Mouse (Mus musculus) WW6 (cell line): Measurements from ENCODE around the gene Pif1.
A peak's percentile ranks its signal among the peaks of the same experiment; 100 is the strongest.

ENCODE experiments used
- DNase-seq: peaks from one replicate; pipeline ENCODE4 v3.0.0-alpha.2; 2013; ENCODE audit warnings: low read depth, low spot score

The Pif1 gene

DNA sequence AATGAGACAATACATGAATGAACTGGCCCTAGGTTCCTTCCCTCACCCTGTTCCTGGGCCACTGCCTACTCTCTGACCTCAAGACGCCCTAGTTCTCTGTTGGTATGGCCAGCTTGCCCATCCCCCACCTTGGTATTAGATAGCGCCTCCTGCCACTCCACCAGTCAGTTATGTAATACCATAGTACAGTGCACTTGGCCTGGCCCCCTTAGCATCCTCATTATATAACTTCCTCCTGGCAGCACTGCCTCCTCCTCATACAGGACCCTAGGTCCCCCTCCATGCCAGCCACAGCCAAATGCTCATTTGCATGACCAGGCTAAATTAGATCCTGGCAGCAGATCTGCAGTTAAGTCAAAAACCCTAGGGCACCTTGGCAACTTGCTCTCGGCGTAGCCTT lies 25.9 kb upstream of the Pif1 start:
- DNase-seq = no peak

DNA sequence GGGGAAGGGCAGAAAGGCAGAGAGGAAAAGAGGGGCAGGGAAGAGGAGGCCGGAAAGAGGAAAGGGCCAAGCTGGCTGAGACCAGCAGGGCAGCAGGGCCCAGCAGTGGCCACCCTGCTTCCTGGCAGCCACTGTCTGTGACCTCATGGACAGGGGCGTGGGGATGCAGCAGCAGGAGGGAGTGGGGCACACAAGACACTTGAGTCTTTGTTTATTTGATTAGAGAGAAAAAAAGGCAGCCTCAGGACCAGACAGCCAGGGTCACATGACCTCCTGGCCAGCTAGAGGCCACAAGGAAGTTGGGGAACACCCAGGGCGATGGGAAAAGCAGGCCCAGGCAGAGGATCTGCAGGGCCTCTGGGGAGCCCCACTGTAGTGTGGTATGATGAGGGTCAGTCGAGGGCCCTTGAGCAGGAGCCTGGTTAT lies 24.9 kb upstream of the Pif1 start:
- DNase-seq = no peak

DNA sequence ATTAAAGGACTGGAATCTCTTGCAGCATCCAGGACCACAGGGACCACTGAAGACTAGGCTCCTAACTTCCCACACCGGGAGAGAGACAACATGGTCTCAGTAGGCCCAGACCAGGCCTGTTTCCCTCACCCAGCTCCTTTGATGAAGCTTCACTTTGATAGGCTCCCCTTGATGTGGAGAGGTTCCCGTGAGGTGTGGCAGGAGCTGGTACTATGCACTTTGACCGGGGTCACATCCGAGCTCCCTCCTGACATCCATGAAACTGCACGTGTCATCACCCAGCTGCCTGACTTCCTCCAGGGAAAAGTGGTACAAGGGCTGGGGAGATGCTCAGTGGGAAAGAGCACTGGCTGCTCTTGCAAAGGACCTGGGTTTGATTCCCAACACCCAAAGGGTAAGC lies 23.9 kb upstream of the Pif1 start:
- no peak for DNase-seq

DNA sequence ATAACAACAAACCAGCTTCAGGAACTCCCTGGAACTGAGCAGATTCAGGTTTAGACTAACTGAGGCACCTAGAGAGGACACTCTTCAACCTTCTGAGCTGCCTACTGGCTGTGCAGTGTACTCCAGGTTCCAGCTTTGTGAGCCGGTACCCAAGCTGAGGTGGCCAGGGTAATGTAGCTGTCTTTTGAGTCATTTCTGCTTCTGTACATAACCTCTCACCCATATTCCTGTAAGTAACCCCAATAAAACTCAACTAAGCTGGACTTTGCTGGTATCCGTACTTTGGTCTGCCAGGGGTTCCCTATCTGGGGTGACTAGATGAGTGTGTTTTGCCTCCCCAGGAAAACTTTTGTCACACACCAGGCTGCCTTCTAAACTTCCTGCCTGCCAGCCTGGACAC lies 22.3 kb upstream of the Pif1 start:
- DNase-seq = no peak

DNA sequence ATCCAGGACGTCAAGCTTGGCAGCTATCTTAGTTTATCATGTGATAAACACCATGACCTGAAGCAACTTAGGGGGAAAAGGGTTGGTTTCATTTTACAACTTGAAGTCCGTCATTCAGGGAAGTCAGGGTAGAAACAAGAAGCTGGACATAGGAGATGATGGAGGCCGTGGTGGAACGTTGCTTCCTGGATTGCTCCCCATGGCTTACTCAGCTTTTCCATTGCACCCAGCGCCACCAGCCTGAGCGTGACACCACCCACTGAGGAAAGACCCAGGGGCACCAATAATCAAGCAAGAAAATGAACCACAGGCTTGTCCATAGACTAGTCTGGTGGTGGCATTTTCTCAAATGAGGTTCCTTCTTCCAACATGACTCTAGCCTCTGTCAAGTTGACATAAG lies 18.2 kb upstream of the Pif1 start:
- no peak for DNase-seq

DNA sequence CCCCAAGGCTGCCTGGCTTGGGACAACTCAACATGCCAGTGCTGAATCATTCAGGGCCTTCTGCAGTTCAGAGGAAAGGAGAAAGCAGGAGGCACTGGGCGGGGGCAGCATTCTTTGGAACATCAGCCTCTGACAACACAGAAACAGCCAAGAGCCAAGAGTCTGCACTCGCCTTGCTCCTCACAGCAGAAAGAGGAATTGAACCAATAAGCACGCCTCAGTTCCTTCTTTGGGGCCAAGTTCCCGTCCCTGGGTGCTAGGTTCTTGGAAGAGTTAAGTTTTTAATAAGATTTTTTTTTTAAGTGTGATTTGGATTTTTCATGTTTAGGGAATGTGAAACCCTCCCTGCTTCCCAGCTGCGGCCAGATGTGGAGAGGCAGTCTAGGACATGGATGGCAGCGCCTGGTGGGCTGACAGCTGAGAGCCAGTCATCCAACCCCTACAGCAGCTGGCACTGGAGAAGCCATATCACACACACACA lies 17.4 kb upstream of the Pif1 start:
- DNase-seq = no peak

DNA sequence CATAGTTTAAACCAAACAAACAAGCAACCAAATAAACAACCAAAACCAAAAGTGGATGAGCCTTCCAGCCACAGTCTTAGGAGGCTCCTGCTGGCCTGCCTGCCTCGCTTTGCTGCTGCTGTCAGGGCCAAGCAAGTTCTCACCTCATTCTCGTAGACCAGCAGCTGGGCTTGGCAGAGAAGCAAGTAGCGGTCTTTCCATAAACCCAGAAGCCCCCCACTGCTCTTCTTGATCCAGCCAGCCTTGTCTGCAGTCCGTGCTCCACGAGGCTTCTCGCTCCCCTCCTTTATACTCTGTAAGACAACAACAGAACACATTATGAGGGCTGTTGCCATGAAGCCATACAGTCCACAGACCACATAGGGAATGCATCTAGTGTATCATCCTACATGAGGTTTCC lies 14.1 kb upstream of the Pif1 start:
- DNase-seq = no peak

DNA sequence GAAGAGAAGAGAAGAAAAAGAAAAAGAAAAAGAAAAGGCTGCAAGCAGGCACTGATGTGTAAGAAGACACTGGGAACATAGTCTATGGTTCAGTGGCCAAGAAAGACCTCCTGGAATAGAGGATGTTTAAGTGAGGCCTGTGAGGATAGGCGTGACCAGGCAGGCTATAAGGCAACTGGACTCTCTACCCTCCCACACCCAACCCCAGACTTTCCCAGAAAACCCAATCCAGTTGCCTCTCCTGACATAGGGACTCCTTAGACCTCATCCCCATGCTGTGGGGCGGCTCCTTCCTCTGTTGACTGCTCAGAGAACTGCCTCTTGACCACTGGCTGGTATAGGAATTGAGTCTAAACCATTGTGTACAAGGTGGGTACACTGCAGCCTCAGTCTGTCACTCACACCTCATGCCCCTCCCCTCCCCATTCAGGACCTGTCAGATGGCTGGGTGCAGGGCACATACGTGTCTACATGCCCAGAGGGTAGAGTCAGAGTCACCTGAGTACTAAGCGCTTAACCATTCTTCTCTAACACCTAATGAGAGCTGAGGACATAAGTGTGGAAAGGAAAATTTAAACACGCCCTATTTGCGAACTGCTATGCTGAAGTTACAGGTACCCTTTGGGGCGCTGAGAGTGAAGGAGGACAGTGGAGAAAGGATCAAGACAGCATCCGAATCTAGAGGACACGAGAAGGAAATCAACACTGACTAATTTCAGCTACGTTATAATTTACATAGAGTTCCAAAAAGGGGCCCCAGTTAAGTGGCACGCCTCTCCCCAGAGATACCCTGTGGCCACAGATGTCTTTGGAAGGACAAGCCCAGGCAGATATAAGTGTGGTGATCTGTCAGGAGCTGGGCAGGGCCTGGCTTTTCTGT lies 12.2 kb upstream of the Pif1 start:
- DNase-seq = no peak

DNA sequence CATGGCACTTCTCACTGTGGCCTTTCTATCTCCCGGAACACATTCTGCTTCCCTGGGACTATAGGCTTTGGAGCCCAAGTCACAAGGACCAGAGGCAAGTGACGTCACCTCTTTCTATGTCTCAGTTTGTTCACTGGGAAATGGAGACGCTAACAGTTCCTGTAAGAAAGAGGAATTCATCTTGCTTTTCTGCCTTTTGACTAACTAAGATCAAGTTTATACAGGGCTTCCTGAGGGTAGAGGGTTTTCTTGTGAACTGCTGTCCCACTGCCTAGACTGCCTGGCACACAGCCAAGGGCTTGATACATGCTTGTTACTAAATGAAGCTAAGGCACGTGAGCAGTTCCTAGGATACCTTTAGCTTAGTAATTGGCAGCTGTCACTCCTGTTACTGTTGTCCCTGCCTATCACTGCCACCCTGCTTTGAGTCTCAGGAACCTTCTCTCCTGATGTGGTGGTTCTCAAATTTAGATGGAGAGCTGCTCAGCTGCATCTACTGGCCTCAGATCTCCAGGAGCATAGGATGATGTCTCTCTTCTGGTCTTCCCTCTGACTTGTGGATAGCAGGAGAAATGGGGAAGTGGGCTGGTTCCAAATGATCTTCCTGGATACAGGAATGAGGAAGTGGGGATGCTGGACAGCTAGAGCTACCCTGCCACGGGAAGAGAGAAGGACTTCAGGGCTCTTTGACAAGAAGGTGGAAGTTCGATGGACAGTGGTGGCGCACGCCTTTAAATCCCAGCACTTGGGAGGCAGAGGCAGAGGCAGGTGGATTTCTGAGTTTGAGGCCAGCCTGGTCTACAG lies 11.4 kb upstream of the Pif1 start:
- DNase-seq = no peak

DNA sequence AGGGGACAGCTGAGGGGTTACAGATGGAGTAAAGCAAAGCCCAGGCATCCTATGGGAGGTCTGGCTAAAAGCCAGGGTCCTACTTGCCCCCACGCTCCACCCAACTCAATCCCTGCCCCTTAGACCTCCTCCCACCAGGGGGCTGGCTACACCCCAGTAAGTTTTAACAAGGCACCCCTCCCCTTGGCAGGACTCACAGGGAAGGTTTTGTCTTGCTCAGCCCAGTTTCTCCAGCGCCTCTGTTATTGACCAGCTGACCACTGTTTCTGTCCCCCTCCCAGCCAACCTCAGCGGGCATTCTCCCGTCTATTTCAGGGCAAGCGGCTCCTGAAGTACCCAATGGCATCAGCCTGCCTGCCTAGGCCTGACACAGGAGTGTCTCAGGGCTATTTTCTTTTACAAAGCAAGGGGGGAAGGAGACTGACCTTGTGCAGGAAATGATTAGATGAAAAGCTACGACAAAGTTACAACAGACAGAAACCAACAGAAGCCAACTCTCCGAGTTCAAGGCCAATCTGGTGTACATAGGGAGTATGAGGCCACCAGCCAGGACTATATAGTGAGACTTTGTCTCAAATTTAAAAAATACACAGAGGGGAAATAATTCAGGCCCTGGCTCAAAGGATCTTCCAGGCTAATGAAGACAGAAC lies 10.0 kb upstream of the Pif1 start:
- no peak for DNase-seq

DNA sequence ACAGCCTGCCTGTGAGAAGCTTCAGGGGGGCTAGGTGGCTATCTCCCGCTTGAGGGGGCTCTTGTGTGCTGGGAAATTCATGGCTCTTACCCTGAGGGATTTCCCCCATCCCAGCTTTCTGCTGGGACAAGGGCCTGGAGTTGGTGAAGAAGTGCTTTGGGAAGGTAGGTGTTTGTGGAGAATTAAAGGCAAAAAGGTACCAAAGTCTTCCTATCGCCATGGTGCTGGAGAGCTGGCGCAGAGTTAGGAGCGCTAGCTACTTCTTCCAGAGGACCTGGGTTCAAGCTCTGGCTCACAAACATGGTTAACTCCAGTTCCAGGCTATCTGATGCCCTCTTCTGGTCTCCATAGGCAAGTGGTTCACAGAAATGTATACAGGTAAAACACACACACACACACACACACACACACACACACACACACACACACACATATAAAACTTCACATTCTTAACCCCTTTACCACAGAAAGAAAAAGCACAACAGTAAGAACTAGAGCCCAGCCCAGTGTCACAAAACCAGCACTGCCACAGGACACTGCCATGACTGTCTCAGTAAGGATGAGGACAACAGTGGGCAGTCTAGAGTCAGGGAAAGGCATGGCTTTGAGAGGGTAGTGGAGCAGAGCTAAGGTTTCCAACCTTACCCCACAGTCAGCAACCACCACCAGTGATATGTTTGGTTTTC lies 9.3 kb upstream of the Pif1 start:
- no peak for DNase-seq

DNA sequence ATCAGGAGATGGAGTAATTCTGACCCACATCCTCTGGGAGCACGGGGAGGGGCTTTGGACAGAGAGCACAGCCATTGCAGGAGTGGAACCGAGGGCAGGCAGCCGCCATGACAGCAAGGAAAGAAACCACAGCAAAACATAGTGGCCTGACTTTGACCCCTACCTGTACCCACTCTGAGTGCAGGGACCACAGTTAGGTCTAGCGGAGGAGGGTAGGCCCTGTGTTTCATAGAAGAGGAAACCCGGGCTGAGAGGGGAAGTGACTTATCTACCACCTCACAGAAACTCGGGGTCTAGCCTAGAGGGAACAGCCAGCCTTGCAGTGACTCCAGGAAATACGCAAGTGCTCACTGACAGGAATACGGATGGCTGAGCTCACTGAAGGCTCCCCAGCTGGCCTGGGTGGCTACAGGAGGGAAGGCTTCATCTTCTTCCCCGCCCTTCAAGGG lies 8.1 kb upstream of the Pif1 start:
- DNase-seq = no peak

DNA sequence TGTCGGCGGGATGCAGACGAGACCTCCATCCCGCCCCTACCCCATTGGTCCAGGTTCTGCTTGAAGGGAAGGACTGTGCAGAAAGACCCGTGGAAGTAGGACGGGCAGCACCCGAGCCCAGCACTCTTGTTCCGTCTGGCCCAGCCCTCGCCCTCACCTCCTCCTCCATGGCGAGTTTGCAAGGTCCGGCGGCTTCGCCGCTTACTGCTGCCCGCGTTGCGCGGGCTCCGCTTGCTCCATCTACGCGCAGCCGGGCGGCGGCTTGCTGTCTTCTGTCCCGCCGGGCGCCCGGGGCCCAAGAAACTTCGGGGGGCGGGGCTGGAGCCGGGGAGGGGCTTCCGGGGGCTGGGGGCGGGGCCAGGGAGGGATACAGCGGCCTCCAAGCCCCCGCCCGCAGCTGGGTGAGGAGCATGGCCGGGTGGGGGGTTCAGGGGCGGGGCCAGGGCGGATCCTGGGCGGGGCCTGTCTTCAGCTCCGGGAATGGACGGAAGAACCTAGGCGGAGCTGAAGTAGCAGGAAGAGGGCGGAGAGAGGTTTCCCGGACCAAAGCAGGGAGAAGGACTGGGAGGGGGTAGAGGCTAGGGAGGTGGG lies 7.1 kb upstream of the Pif1 start, which contains the start of gene Plekho2:
TSS of gene Plekho2 (minus strand) at position 260 of the 591 bp plus-strand sequence.
- peak; percentile 87 for DNase-seq

DNA sequence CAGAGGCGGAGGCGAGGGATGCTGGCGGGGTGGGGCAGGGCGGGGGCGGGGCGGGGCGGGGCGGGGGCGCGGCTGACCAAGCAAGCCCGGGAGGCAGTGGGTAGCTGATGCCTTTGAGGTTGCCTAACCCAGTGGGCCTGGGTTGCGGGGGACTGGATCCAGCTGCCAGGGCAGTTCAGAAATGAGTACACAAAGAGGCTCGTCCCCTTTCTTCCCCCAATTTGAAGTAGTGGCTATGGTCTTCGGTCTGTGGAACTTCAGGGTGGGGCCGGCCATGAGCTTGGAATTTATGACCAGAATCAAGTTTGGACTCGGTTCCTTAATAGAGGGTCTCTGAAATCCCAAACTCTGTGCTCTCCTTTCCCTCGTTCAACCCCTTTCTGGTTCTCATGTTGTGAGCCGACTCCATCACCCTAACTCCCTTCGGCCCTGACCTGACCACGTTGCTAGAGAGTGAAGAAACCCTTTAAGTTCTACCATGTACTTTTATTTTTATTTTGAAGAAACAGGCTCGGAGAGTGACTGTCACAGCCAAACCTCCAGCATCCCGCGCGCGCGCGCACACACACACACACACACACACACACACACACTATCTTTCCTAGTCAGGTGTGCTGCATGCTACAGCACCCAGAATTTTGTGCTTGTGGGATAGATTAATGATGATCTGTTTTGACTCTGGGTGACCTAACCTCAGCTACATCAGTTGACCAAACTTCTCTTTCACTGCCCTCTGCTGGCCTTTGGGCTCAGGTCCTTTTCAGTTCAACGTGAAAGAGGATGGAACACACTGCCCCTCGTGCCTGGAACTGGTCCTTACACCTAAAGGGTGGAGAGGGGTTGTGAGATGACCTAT lies 6.3 kb upstream of the Pif1 start:
- no peak for DNase-seq

DNA sequence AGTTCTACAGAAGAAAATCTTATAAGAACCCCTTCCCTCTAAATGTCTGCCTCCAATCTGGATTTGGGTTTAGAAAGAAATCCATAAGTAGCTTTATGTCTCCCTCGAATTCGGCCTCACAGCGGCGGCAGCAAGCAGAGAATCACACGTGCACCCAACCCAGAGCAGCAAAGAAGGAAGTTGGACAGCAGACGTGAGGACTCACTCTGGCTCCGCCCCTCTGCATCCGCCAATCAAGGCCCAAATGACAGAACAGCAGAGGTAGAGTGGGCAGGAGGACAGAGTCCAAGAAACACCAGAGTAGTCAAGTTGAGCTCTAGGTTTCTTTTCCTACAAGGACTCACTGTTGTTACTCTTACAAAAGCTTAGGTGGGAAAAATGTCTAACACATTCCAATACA lies 3.9 kb upstream of the Pif1 start:
- no peak for DNase-seq

DNA sequence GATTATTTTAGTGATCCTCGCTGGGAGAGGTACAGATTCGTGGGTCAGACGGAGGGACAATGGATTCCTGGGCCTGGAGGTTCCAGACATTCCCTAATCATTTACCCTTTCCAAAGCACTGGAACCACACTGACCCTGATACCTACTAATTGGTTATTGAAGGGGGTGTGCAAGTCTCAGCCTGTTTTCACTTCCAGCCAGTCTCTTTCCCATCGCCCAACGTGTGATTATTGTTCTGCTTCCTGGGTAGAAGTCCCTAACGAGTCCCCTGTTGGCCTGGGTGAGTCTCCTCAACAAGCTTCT lies 261 bp downstream of the Pif1 start:
- no peak for DNase-seq

DNA sequence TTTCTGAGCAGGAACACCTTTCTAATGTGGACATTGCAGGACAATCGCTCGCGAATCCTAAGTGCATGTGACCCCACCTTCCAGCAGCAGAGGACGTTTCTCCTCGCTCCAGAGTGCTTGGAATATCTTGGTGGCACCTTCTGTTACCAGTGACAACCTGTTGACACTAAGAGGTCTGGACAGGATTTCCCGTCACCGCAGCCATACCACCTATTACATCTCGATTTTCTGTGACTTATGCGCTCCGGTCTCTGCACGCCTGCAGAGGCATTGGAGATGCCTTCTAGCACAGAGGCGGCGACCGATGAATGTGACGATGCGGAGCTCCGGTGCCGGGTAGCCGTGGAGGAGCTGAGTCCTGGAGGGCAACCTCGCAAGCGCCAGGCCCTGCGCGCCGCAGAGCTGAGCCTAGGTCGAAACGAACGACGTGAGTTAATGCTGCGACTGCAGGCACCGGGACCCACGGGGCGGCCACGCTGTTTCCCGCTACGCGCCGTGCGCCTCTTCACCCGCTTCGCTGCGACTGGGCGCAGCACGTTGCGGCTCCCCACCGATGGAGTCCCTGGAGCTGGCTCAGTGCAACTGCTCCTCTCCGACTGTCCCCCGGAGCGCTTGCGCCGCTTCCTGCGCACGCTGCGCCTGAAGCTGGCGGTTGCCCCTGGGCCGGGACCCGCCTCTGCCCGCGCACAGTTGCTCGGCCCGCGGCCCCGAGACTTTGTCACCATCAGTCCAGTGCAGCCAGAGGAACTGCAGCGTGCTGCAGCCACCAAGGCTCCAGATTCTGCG lies 806 bp downstream of the Pif1 start:
- DNase-seq = no peak

DNA sequence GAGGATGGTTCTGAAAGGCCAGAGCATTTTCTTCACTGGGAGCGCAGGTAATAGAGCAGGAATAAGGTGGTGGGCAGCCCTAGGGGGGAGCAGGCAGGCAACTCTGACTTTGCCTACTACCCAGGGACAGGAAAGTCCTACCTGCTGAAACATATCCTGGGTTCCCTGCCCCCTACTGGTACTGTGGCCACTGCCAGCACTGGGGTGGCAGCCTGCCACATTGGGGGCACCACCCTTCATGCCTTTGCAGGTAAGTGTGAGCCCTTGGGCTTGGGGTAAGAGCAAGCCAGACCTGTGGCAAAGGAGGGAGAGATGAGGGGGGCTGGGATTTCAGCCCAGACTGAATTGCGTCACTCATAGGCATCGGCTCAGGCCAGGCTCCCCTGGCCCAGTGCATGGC lies 2.1 kb downstream of the Pif1 start:
- DNase-seq = no peak

DNA sequence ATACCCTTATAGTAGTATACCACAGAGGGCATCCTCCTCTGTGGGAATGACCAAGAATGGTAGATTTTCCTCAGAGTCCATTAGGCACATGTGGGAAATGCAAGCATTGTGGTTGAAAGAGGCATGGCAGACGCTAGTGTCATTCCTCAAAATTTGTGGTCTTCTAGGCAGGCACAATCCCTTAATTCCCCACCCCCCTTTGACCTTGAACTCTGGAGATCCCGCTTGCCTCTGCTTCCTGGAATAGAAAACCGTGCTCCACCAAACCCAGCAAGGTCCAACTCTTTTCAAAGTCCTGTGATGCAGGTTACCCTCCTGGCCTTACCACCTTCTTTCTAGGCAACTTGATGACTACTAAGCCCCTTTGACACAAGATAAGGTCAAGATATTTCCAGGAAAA lies 5.8 kb downstream of the Pif1 start:
- no peak for DNase-seq

DNA sequence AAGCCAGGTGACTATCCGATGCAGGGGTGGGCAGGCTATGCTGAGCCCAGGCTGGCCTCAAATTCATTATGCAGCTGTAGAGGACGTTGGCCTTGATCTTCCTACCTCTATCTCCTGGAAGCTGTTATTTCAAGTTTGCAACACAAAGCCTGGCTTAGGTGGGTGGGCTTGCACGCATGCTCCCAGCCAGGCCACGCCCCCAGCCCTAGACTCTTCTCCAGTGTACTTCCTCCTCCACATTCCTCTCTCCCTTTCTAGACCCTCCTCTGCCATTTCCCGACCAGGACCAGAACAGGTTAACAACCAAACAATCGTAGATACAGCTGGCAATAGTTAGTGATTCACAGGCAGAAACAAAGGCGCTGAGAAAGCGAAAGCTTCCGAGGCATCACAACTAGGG lies 6.6 kb downstream of the Pif1 start:
- DNase-seq = no peak
